Mouse (Mus musculus): Measurements from ENCODE around the gene Parvb.

- no peak for TF ChIP-seq CTCF (IDR thresholded peaks at IDR 0.05; ENCODE audit: low read depth, low read length)
- TF ChIP-seq POLR2AphosphoS5 (IDR thresholded peaks at IDR 0.05; ENCODE audit: insufficient replicate concordance, low read depth, low read length) = no peak
Measured at GRCm38 (mm10) chr15:84231721-84232561, at the start of gene Parvb.

All from G1E (cell line).